Mouse (Mus musculus): Measurements from ENCODE around the gene Gm20388. TPM values are rescaled to one million over a fixed set of nuclear protein-coding genes. Genes with fewer than 3 reads are reported as not detected.

Gene Gm20388
- total RNA-seq, 2 experiments from 2014 or later, result 10.3 to 10.6 TPM

DNA sequence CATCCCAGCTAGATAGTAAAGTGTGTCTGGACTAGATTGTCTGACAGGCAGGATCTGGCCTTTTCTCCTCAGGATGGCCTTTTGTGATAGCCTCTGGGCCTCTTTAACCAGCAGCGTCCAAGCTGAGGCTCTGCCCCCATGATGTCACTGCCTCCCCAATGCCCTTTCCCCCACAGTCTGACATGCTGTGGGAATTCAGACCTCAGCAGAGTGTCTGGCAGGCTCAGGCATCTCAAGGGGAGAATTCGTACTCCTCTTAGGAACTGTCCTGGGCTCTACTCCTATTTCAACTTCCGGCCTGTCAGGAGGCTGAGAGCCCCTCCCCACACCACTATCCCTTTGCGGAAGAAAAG is 553.9 kb downstream of the Gm20388 start:
- DNase-seq (ENCODE audit: low spot score in 2 of 2), result no peak
- intact Hi-C loops (cut with DNase I), result no loop called here

- intact Hi-C loops (cut with DNase I), result no loop called here
- DNase-seq (ENCODE audit: low spot score in 2 of 2), result peak; percentile 43 to 57
Measured at GRCm38 (mm10) chr8:120465710-120466109, 555.1 kb downstream of the Gm20388 start.

DNA sequence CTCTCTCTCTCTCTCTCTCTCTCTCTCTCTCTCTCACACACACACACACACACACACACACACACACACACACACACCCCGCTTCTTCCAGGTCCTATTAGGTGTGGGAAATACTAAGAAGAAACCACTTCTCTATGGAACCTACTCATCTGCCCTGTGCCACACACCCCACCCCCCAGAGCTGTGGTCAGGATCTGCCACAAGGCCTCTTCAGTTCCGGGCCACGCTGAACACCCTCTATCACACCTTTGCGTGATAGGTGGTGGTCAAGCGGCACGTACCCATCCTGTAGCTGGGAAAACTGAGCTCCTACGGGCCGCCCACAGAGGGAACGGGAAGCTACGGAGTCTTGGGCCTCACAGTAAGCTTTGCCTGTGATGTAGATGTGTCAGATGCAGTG is 555.6 kb downstream of the Gm20388 start:
- DNase-seq (ENCODE audit: low spot score in 2 of 2), result no peak
- intact Hi-C loops (cut with DNase I), result no loop called here

DNA sequence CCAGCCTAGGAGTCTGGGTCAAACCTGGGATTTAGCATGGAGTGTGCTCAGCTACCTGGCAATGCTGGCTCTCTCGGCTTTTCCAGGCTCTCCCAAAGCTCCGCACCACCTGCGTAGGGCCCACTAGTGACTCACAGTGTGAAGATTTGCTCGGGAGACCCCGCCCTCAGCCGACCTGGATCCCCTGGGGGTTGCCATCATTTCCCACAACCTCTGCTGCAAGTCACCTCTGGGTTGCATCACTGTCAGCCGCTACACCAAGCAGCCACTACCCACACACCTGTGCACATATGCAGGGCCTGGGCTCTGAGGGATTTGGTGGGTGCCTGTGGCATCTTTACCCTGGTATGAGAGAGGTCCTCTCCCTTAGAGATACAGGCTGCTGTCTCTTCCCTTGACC is 557.0 kb downstream of the Gm20388 start:
- no peak for DNase-seq (ENCODE audit: low spot score in 2 of 2)
- intact Hi-C loops (cut with DNase I), result no loop called here

DNA sequence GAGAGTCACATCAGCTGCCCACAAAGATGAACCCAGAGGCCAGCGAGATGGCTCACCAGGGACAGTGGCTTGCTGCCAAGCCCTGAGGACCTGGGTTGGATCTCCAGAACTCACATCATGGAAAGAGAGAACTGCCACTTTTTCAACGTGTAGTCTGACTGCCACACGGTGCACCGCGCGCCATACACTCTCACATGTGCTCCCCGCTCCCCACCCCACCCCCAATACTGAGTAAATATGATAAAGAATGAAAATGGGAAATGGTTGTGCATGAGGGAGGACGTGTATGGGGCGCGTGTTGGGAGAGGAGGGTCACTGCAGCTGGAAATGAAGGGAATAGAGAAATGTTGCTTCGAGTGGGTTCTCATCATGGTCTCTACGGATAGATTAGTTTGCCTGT is 559.5 kb downstream of the Gm20388 start:
- intact Hi-C loops (cut with DNase I), result no loop called here
- DNase-seq (ENCODE audit: low spot score in 2 of 2), result no peak

DNA sequence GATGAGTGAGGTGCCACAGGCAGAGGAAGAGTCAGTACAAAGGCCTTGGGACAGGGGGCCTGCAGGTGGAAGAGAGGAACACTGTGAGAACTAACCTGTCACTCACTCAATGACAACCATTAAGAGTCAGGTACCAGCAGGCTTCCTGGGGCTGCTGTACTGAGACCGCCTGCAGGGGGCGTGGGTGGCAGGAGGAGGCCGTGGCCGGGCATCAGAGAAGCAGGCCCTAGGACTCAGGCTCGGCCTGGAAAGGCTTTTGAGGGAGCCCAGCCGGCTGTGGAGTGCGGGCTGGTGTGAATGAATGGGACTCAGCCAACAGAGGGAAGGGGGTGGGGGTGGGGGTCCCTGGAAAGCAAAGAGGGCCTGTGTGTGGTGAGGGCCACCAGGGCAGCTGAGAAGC is 560.5 kb downstream of the Gm20388 start:
- intact Hi-C loops (cut with DNase I), result no loop called here
- DNase-seq (ENCODE audit: low spot score in 2 of 2), result no peak

GRCm38 (mm10) chr8:120471752-120472151 is 561.1 kb downstream of the Gm20388 start:
- intact Hi-C loops (cut with DNase I), result no loop called here
- no peak for DNase-seq (ENCODE audit: low spot score in 2 of 2)

DNA sequence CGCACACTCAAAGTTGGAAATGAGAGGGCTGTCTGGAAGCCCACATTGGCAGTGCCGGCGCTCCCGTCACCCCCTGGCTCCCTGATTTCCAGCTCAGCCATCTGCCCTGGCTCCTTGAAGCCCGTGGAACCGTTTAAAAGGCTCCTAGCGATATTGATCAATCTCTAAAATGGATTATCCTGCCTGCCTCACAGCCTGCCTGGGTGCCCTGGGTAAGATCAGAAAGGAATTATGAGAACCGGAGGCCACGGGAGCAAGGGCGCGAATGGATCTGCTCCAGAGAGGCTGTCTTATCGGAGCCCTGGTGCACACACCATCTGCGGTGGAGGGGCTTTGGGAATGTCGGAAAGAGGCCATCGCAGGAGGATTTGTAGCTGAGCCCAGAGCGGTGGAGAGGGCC is 561.6 kb downstream of the Gm20388 start:
- DNase-seq (ENCODE audit: low spot score in 2 of 2), result no peak
- intact Hi-C loops (cut with DNase I), result no loop called here

DNA sequence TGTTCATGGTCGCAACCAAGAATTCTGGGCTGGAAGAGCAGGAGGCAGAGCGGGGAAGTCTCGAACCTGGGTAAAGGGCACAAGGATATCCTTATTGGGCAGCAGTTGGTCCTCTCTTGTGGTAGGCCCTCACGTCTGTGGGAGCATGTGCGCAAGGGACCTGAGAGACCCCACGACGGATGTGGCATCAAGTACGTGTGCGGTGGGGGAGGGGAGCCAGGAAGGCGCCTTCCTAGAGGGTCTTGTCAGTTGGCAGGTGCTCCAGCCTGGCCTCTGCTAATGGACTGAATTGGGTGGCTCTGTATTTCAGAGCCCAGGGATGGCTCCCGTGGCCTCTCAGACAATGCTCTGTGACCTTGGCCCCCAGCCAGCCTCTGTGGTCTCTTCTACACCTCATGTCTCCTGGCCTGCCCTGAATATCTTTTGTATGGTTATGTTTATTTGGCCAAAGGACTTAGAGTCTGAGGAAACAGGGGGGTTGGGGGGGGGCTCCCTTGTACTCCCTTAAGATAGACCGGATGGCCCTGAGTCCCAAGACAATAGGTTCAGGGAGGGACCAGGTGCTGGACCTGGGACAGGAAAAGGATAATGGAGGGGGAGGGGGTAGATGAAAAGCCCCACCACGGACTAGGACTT is 563.2 kb downstream of the Gm20388 start:
- intact Hi-C loops (cut with DNase I), result no loop called here
- DNase-seq (ENCODE audit: low spot score in 2 of 2), result no peak

- intact Hi-C loops (cut with DNase I), result no loop called here
- DNase-seq (ENCODE audit: low spot score in 2 of 2), result no peak
Measured at GRCm38 (mm10) chr8:120474496-120475235, 564.0 kb downstream of the Gm20388 start.

- intact Hi-C loops (cut with DNase I), result no loop called here
- no peak for DNase-seq (ENCODE audit: low spot score in 2 of 2)
Measured at GRCm38 (mm10) chr8:120475462-120476201, 565.0 kb downstream of the Gm20388 start.

DNA sequence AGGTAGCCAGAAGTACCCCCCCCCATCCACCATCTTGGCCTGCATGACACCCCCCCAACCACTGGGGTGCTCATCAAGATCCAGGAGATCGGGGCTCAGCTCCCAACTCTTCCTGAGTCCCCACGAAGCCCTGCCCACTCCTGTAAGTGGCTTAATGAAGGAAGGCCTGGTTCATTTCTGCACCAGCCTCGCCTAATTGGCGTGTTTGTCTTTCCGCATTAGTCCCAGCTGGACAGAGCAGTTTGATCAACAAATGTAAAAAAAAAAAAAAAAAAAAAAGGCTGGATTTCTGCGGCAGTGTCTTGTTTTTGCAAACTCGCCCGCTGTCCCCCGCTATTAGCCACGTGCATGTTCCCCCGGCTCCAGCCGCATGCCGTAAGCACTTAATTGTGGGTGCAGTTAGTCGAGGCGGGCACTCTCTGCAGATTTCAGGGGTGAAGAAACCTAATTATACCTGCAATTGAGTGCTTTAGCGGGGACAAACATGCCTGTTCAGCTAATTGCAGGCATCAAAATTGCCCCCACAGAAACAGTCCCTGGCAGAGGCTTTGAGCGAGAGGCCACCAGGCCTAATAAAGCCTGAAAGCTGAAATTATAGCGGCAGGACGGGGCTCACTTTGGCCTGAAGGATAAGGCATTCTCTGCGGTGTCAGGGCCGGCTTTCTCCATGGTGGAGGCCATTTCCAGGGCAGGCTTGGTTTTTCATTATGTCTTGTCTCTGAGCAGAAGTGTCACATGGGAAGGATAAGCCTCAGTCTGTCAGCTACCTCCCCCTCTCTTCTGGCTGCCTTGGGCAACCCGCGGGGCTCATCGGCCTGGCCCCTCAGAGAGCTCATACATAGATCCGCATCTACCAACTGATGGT is 566.3 kb downstream of the Gm20388 start:
- no peak for DNase-seq (ENCODE audit: low spot score in 2 of 2)

DNA sequence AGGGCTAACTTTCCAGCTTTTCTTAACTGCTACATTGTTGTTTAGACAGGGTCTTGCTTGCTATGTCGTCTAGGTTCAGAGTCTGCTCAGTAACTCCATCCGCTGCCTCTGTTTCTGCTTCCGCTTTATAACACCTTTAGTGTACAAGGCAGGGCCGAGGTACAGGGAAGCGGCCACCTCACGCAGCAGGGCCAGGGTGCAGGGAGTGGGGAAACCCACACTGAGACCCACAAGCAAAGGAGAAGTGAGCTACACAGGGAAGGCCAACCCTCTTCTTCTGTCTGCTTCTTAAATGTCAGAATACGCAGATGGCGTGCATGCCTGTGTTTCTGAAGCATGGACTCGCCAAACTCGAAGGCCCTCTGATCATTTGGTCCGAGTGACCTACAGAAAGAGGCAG is 568.1 kb downstream of the Gm20388 start:
- intact Hi-C loops (cut with DNase I), result no loop called here
- DNase-seq (ENCODE audit: low spot score in 2 of 2), result no peak

More for the DNA sequence above, 566.3 kb downstream of the Gm20388 start:
- intact Hi-C loops (cut with DNase I), result no loop called here

GRCm38 (mm10) chr8:120479691-120480090 is 569.0 kb downstream of the Gm20388 start:
- intact Hi-C loops (cut with DNase I), result no loop called here
- no peak for DNase-seq (ENCODE audit: low spot score in 2 of 2)

- DNase-seq (ENCODE audit: low spot score in 2 of 2), result no peak
- intact Hi-C loops (cut with DNase I), result no loop called here
Measured at GRCm38 (mm10) chr8:120482015-120482689, 571.5 kb downstream of the Gm20388 start.

GRCm38 (mm10) chr8:120484460-120484859 is 573.8 kb downstream of the Gm20388 start:
- DNase-seq (ENCODE audit: low spot score in 2 of 2), result peak; percentile 74 to 79
- intact Hi-C loops (cut with DNase I), result no loop called here

DNA sequence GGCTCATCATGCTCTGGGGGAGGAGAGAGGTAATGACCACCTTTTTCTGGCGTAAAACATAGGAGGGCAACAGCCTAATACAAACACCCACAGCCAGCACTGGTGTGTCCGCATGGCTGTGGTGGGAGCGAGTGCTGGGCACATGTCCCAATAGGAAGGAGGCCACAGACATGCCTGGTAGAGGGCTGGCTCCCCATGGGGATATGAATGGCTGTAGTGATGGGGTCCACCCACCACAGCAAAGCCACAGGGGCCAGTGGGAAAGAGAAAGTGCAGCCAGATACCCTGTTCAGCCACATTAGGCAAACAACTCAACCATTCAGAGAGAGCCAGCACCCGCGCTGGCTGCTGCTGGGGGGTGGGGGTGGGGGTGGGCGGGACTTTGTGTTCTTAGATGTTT is 574.5 kb downstream of the Gm20388 start:
- DNase-seq (ENCODE audit: low spot score in 2 of 2), result no peak
- intact Hi-C loops (cut with DNase I), result loop anchor here (5.0 kb wide), 1 partner anchor 68 kb away; no protein-coding TSS in a partner anchor

GRCm38 (mm10) chr8:120485551-120486476 is 575.2 kb downstream of the Gm20388 start:
- intact Hi-C loops (cut with DNase I), result loop anchor here (5.0 kb wide), 1 partner anchor 69 kb away; no protein-coding TSS in a partner anchor
- DNase-seq (ENCODE audit: low spot score in 2 of 2), result no peak
